12 mouse cellular contexts compared by ENCODE assay signal in genomic region chr2:103631293-103631717, GRCm38 (mm10).
DNase-seq lines count a peak whose midpoint lies in the region; ATAC-seq and TF ChIP-seq lines count a peak whose summit lies in the region.
"Had no signal": no experiment of that assay in that cellular context is flagged by ENCODE, and none has a peak within 500 bp of the region (broad histone marks: within the 10 kb centered on the region; RNA-seq: fewer than 3 reads in every experiment).

No protein-coding gene starts in this region.

- no peak overlapping the region for H3K9ac ChIP-seq in lung, postnatal 0 days (replicated peaks; ENCODE audit: low read depth)
- H3K9ac ChIP-seq in embryonic facial prominence, embryonic 13.5 days, result no peak overlapping the region
- H3K9ac ChIP-seq in limb, embryonic 11.5 days (ENCODE audit: low read length), result no peak overlapping the region
- H3K9ac ChIP-seq: midbrain, embryonic 12.5 days had no signal

- H3K4me3 ChIP-seq in lung, postnatal 0 days (ENCODE audit: low read depth, low read length), result no peak overlapping the region
- no peak overlapping the region for H3K4me3 ChIP-seq in embryonic facial prominence, embryonic 13.5 days
- no peak overlapping the region for H3K4me3 ChIP-seq in limb, embryonic 11.5 days (ENCODE audit: low read depth, low read length)
- H3K4me3 ChIP-seq: midbrain, embryonic 12.5 days had no signal

- no peak for DNase-seq in lung, postnatal 0 days (ENCODE audit: low spot score)
- DNase-seq in lung, adult 18-20 months, result no peak
- DNase-seq in embryo, embryonic 10.5 days (ENCODE audit: low spot score), result peak; percentile 64
- DNase-seq in limb, embryonic 11.5 days (ENCODE audit: low spot score), result peak; percentile 60
- no peak for DNase-seq in adrenal gland, postnatal 36 days
- no peak for DNase-seq in gastrocnemius, postnatal 14 days
- DNase-seq: cerebellum, postnatal 14 days; heart, adult 18-20 months; heart, postnatal 10 days; kidney, adult 18-20 months had no signal

- no peaks in the 10 kb centered on the region for H3K27me3 ChIP-seq in lung, postnatal 0 days (replicated peaks; ENCODE audit: insufficient read depth, low read length)
- no peaks in the 10 kb centered on the region for H3K27me3 ChIP-seq in embryonic facial prominence, embryonic 13.5 days
- no peaks in the 10 kb centered on the region for H3K27me3 ChIP-seq in limb, embryonic 11.5 days (ENCODE audit: control insufficient read depth, insufficient read depth, low read length)
- H3K27me3 ChIP-seq: midbrain, embryonic 12.5 days had no signal

- ATAC-seq in lung, postnatal 0 days, result peak; percentile 28; the same call in 1 of the 2 replicates
- no peak for ATAC-seq in embryonic facial prominence, embryonic 13.5 days (ENCODE audit: insufficient number of reproducible peaks, insufficient read depth, low FRiP score, low TSS enrichment, low read depth)
- 0 out of 2 replicates have a peak, but pooled peaks have one; percentile 62 for ATAC-seq in limb, embryonic 11.5 days (ENCODE audit: insufficient number of reproducible peaks, low FRiP score, low TSS enrichment, low read depth)

- H3K36me3 ChIP-seq in lung, postnatal 0 days (ENCODE audit: insufficient read depth, low read length), result no peaks in the 10 kb centered on the region
- H3K36me3 ChIP-seq in embryonic facial prominence, embryonic 13.5 days, result no peaks in the 10 kb centered on the region
- no peaks in the 10 kb centered on the region for H3K36me3 ChIP-seq in limb, embryonic 11.5 days (ENCODE audit: control insufficient read depth, insufficient read depth, low read length)
- H3K36me3 ChIP-seq: midbrain, embryonic 12.5 days had no signal

- intact Hi-C loops in gastrocnemius, postnatal 14 days (cut with DNase I; ENCODE audit: low total_unique reads), result no loop called here

- no peak overlapping the region for H3K27ac ChIP-seq in lung, postnatal 0 days (ENCODE audit: low read length)
- peak overlapping the region; percentile 60 for H3K27ac ChIP-seq in embryonic facial prominence, embryonic 13.5 days
- no peak overlapping the region for H3K27ac ChIP-seq in limb, embryonic 11.5 days (replicated peaks; ENCODE audit: low read depth, low read length)
- H3K27ac ChIP-seq: midbrain, embryonic 12.5 days had no signal

- H3K9me3 ChIP-seq in lung, postnatal 0 days (ENCODE audit: low read length), result no peaks in the 10 kb centered on the region
- H3K9me3 ChIP-seq in embryonic facial prominence, embryonic 13.5 days, result no peaks in the 10 kb centered on the region
- no peaks in the 10 kb centered on the region for H3K9me3 ChIP-seq in limb, embryonic 11.5 days (ENCODE audit: control insufficient read depth, low read length)
- H3K9me3 ChIP-seq: midbrain, embryonic 12.5 days had no signal

- no peaks in the 10 kb centered on the region; the same call in 1 of the 2 replicates for H3K4me1 ChIP-seq in lung, postnatal 0 days (ENCODE audit: insufficient read depth, low read depth, low read length)
- H3K4me1 ChIP-seq in embryonic facial prominence, embryonic 13.5 days, result peaks cover 53% of the 10 kb centered on the region
- peaks cover 34% of the 10 kb centered on the region for H3K4me1 ChIP-seq in limb, embryonic 11.5 days (ENCODE audit: control insufficient read depth, insufficient read depth, low read length)

- H3K4me2 ChIP-seq in lung, postnatal 0 days (replicated peaks; ENCODE audit: low read depth, low read length), result no peak overlapping the region
- H3K4me2 ChIP-seq in embryonic facial prominence, embryonic 13.5 days, result peak overlapping the region; percentile 32
- no peak overlapping the region for H3K4me2 ChIP-seq in limb, embryonic 11.5 days (ENCODE audit: low read depth, severe bottlenecking)
- H3K4me2 ChIP-seq: midbrain, embryonic 12.5 days had no signal

- TF ChIP-seq EP300 in lung, postnatal 0 days (IDR thresholded peaks at IDR 0.05), result no peak

- no peak for TF ChIP-seq CTCF in lung, postnatal 0 days (IDR thresholded peaks at IDR 0.05)

- 39% methylated on average over 7 of the region's 7 CpGs for WGBS in lung, postnatal 0 days
- 19% methylated on average over 7 of the region's 7 CpGs for WGBS in embryonic facial prominence, embryonic 13.5 days
- WGBS in limb, embryonic 11.5 days, result 42% methylated on average over 7 of the region's 7 CpGs

Comparison
In these comparisons a context has a peak if more than half of its experiments do, and no peak if none do; other contexts are left out.
1. DNase-seq: peak in embryo, embryonic 10.5 days (single experiment) and limb, embryonic 11.5 days (single experiment); none in lung, postnatal 0 days (single experiment), lung, adult 18-20 months (0 of 2), adrenal gland, postnatal 36 days (0 of 2) and gastrocnemius, postnatal 14 days (single experiment).